Mouse (Mus musculus): ENCODE results near the gene Olfr655.

The Olfr655 gene

GRCm38 (mm10) chr7:104601679-104602078, at the start of gene Olfr655:
Olfr655 (minus strand) TSS chr7:104601779.
- DNase-seq (ENCODE audit: low read depth, low spot score): no peak

GRCm38 (mm10) chr7:104646841-104647482, 45.4 kb upstream of the Olfr655 start, which contains the start of gene Olfr658:
Olfr658 (minus strand) TSS chr7:104647305.
- DNase-seq (ENCODE audit: low read depth, low spot score): peak; percentile 38

GRCm38 (mm10) chr7:104624494-104624893, 22.9 kb upstream of the Olfr655 start, which contains the start of gene Olfr657:
Olfr657 (plus strand) TSS chr7:104624794.
- no peak for DNase-seq (ENCODE audit: low read depth, low spot score)

GRCm38 (mm10) chr7:104613655-104614054, 12.1 kb upstream of the Olfr655 start, which contains the start of gene Olfr656:
Olfr656 (plus strand) TSS chr7:104613955.
- DNase-seq (ENCODE audit: low read depth, low spot score): no peak

GRCm38 (mm10) chr7:104604727-104605126, 3.1 kb upstream of the Olfr655 start:
- no peak for DNase-seq (ENCODE audit: low read depth, low spot score)

- DNase-seq (ENCODE audit: low read depth, low spot score): peak; percentile 19
Observed at GRCm38 (mm10) chr7:104603173-104603572, 1.6 kb upstream of the Olfr655 start.

GRCm38 (mm10) chr7:104588274-104588673, 13.3 kb downstream of the Olfr655 start:
- no peak for DNase-seq (ENCODE audit: low read depth, low spot score)

GRCm38 (mm10) chr7:104586725-104587124, 14.9 kb downstream of the Olfr655 start, which contains the start of gene Olfr654:
Olfr654 (plus strand) TSS chr7:104587025.
- no peak for DNase-seq (ENCODE audit: low read depth, low spot score)

GRCm38 (mm10) chr7:104581429-104581828, 20.1 kb downstream of the Olfr655 start:
- no peak for DNase-seq (ENCODE audit: low read depth, low spot score)

GRCm38 (mm10) chr7:104580846-104581245, 20.7 kb downstream of the Olfr655 start:
- no peak for DNase-seq (ENCODE audit: low read depth, low spot score)

GRCm38 (mm10) chr7:104577014-104577413, 24.6 kb downstream of the Olfr655 start, which contains the start of gene Olfr653:
Olfr653 (plus strand) TSS chr7:104577314.
- no peak for DNase-seq (ENCODE audit: low read depth, low spot score)

GRCm38 (mm10) chr7:104560601-104561000, 41.0 kb downstream of the Olfr655 start, which contains the start of gene Olfr652:
Olfr652 (plus strand) TSS chr7:104560901.
- DNase-seq (ENCODE audit: low read depth, low spot score): no peak

GRCm38 (mm10) chr7:104552700-104553099, 48.9 kb downstream of the Olfr655 start:
- DNase-seq (ENCODE audit: low read depth, low spot score): no peak

GRCm38 (mm10) chr7:104549833-104550232, 51.7 kb downstream of the Olfr655 start, which contains the start of gene Olfr651:
Olfr651 (plus strand) TSS chr7:104550133.
- DNase-seq (ENCODE audit: low read depth, low spot score): no peak

Measured in forelimb bud, embryonic 11.5 days (tissue).